Mouse (Mus musculus) heart, embryonic 13.5 days (tissue): ENCODE results near the gene Slc6a9. TPM values are rescaled to one million over a fixed set of nuclear protein-coding genes. Genes with fewer than 3 reads are reported as not detected.
A peak's percentile ranks its signal among the peaks of the same experiment; 100 is the strongest.

Source experiments
- ATAC-seq: fragments of 200-750 bp; cut with Nextera tagmentation; 2 replicates; pipeline ENCODE4 v1.8.0; 2017; ENCODE audit warnings: moderate TSS enrichment; ENCODE audit not compliant: insufficient number of reproducible peaks, low FRiP score, low TSS enrichment; ENCODE audit errors: extremely low read depth
- H3K27ac ChIP-seq: fragments of 300-500 bp; sonication (generic); replicated peaks from 2 replicates; pipeline ENCODE4 v1.5.1; 2015; ENCODE audit warnings: moderate library complexity, mild to moderate bottlenecking, inconsistent platforms
- H3K27me3 ChIP-seq: fragments of 300-500 bp; sonication (generic); replicated peaks from 2 replicates; pipeline ENCODE4 v1.6.1; 2015; ENCODE audit warnings: mild to moderate bottlenecking, inconsistent platforms
- H3K36me3 ChIP-seq: fragments of 300-500 bp; sonication (generic); 2 replicates; pipeline ENCODE4 v1.6.1; 2015; ENCODE audit warnings: mild to moderate bottlenecking, inconsistent platforms
- H3K4me1 ChIP-seq: fragments of 300-500 bp; sonication (generic); 2 replicates; pipeline ENCODE4 v1.6.1; 2015; ENCODE audit warnings: inconsistent platforms
- H3K4me2 ChIP-seq: fragments of 300-500 bp; sonication (generic); 2 replicates; pipeline ENCODE4 v1.6.1; 2015; ENCODE audit warnings: inconsistent platforms, mild to moderate bottlenecking, moderate library complexity
- H3K4me3 ChIP-seq: fragments of 300-500 bp; sonication (generic); 2 replicates; pipeline ENCODE4 v1.5.1; 2015; ENCODE audit warnings: moderate library complexity, mild to moderate bottlenecking, inconsistent platforms
- H3K9ac ChIP-seq: fragments of 300-500 bp; sonication (generic); 2 replicates; pipeline ENCODE4 v1.6.1; 2015; ENCODE audit warnings: inconsistent platforms, mild to moderate bottlenecking, moderate library complexity
- H3K9me3 ChIP-seq: fragments of 300-500 bp; sonication (generic); 2 replicates; pipeline ENCODE4 v1.6.1; 2016; ENCODE audit warnings: inconsistent platforms
- WGBS: fragments of 180-500 bp; shearing (Covaris S2); methylation state at CpG from one replicate; pipeline ENCODE4 v1.1.7; 2015; ENCODE audit warnings: mixed read lengths; 5-methylcytosine and 5-hydroxymethylcytosine counted together
- polyA plus RNA-seq: library from polyadenylated mRNA; unstranded; fragments of >200 nt; fragmentation: Nextera tagmentation; extraction: Ambion mirVana; gene quantifications from 2 replicates; pipeline ENCODE4 v1.2.1, GENCODE M21; 2015

Slc6a9 gene
- polyA plus RNA-seq, 1 experiment from 2014 or later, result 10.6 TPM

DNA sequence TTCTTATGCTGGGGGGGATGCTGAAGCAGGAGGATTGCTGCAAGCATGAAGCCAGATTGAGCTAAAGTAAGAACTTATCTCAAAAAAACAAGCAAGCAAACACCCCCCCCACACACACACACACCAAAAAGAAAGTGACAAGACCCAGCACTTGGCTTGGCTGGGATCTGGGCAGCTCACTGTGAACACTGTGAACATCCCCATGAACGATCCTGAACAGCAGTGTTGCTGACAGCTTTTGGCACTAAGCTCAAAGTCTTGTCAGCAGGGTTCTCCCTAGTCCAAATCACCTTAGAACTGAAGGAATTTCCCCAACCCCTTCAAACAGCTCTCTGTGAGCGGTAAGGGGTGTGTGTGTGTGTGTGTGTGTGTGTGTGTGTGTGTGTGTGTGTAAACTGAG is 89.1 kb downstream of the Slc6a9 start:
- Histone ChIP-seq H3K4me3 (no peak overlapping the region), H3K4me2 (no peak overlapping the region), H3K27ac (peak overlapping the region; percentile 39; the same call in 1 of the 2 replicates), H3K9ac (no peak overlapping the region), H3K36me3 (no peaks in the 10 kb centered on the region), H3K27me3 (peaks cover 56% of the 10 kb centered on the region), H3K9me3 (no peaks in the 10 kb centered on the region), H3K4me1 (peaks cover 60% of the 10 kb centered on the region)
- WGBS, result 23% methylated on average over 2 of the region's 2 CpGs
- ATAC-seq, result no peak

Other genes with a start within 250 kb of the Slc6a9 start
- gene Dmap1, start 152.2 kb upstream of the Slc6a9 start, polyA plus RNA-seq, result 42.1 and 42.3 TPM in 2 replicates
- gene Gm12845, start 110.1 kb upstream of the Slc6a9 start, polyA plus RNA-seq, result not detected in 2 replicates
- not detected in 2 replicates for gene Klf17, start 68.9 kb upstream of the Slc6a9 start, polyA plus RNA-seq
- gene Ccdc24, start 38.1 kb downstream of the Slc6a9 start, polyA plus RNA-seq, result 0.74 and 1.1 TPM in 2 replicates
- gene B4galt2, start 49.0 kb downstream of the Slc6a9 start, polyA plus RNA-seq, result 13.5 and 13.9 TPM in 2 replicates
- gene Atp6v0b, start 52.8 kb downstream of the Slc6a9 start, polyA plus RNA-seq, result 188 and 220 TPM in 2 replicates
- gene Dph2, start 57.5 kb downstream of the Slc6a9 start, polyA plus RNA-seq, result 10.9 and 11.6 TPM in 2 replicates
- 40.3 and 41.2 TPM in 2 replicates for gene Ipo13, start 80.5 kb downstream of the Slc6a9 start, polyA plus RNA-seq
- gene Artn, start 95.3 kb downstream of the Slc6a9 start, polyA plus RNA-seq, result 0.66 and 0.98 TPM in 2 replicates